Mouse (Mus musculus) megakaryocyte progenitor cell, adult 5-6 weeks (primary cell): ENCODE results near the gene Cdc14a. TPM values are rescaled to one million over a fixed set of nuclear protein-coding genes. Genes with fewer than 3 reads are reported as not detected.

Experiments used
- ATAC-seq: replicated peaks from 2 replicates; pipeline ENCODE4 v1.8.0; 2016; ENCODE audit warnings: mild to moderate bottlenecking, moderate TSS enrichment, inconsistent platforms; ENCODE audit not compliant: poor library complexity
- total RNA-seq, 2 experiments: library from RNA; stranded (forward) in 1 of 2; stranded (reverse) in 1 of 2; fragments of 157-497, 149-512 nt in 1 of 2; fragments of 200-1000 nt in 1 of 2; gene quantifications; 2 replicates each; pipeline versions ENCODE4 v1.2.3 to v1.2.4; 2015 to 2017

Gene Cdc14a
- total RNA-seq, 2 experiments from 2014 or later: 25.9 to 26.7 TPM

GRCm38 (mm10) chr3:116226915-116227314 lies 196.9 kb downstream of the Cdc14a start:
- peak; percentile 63 for ATAC-seq

Other genes with a start within 250 kb of the Cdc14a start
- not detected in 2 replicates for gene Gpr88, start 170.5 kb downstream of the Cdc14a start, total RNA-seq (2015)
- not detected in 2 replicates for gene Gpr88, start 170.5 kb downstream of the Cdc14a start, total RNA-seq (2017)
- gene Rtca, start 84.2 kb upstream of the Cdc14a start, total RNA-seq (2015): 57.9 and 67.6 TPM in 2 replicates
- gene Rtca, start 84.2 kb upstream of the Cdc14a start, total RNA-seq (2017): 42.8 and 49.3 TPM in 2 replicates
- 16.7 and 17.8 TPM in 2 replicates for gene Dbt, start 89.0 kb upstream of the Cdc14a start, total RNA-seq (2015)
- gene Dbt, start 89.0 kb upstream of the Cdc14a start, total RNA-seq (2017): 12.1 and 15.6 TPM in 2 replicates
- gene Lrrc39, start 138.9 kb upstream of the Cdc14a start, total RNA-seq (2015): 0.05 and 0.52 TPM in 2 replicates
- 0.37 and 0.84 TPM in 2 replicates for gene Lrrc39, start 138.9 kb upstream of the Cdc14a start, total RNA-seq (2017)
- gene Sass6, start 170.9 kb upstream of the Cdc14a start, total RNA-seq (2015): 38.0 and 39.6 TPM in 2 replicates
- gene Sass6, start 170.9 kb upstream of the Cdc14a start, total RNA-seq (2017): 47.1 and 63.8 TPM in 2 replicates
- 23.4 and 40.3 TPM in 2 replicates for gene Trmt13, start 190.6 kb upstream of the Cdc14a start, total RNA-seq (2015)
- 28.3 and 34.9 TPM in 2 replicates for gene Trmt13, start 190.6 kb upstream of the Cdc14a start, total RNA-seq (2017)
- gene Mfsd14a, start 238.6 kb upstream of the Cdc14a start, total RNA-seq (2015): 77.9 and 81.7 TPM in 2 replicates
- gene Mfsd14a, start 238.6 kb upstream of the Cdc14a start, total RNA-seq (2017): 66.0 and 72.9 TPM in 2 replicates